Mouse (Mus musculus) forebrain, postnatal 0 days (tissue): ENCODE measurements at regions not wholly inside any gene's neighbourhood (a gene's known extent, or its start where the extent isn't known, plus 50 kb on each side); places are given as distances from the start of the nearest gene placed in this dataset.

ENCODE experiments used
- ATAC-seq: fragments of 200-750 bp; cut with Nextera tagmentation; 2 replicates; pipeline ENCODE4 v1.8.0; 2017; ENCODE audit warnings: mild to moderate bottlenecking, moderate library complexity
- DNase-seq: peaks from one replicate; pipeline ENCODE4 v3.0.0-alpha.2; 2015
- H3K27ac ChIP-seq: fragments of 300-500 bp; sonication (generic); 2 replicates; pipeline ENCODE4 v1.5.1; 2014; ENCODE audit warnings: low read depth, mild to moderate bottlenecking, antibody characterized with exemption, low read length, moderate library complexity, mixed read lengths
- H3K27me3 ChIP-seq: fragments of 300-500 bp; sonication (generic); 2 replicates; pipeline ENCODE4 v1.6.1; 2014; ENCODE audit warnings: mild to moderate bottlenecking, low read length, mixed read lengths; ENCODE audit not compliant: insufficient read depth
- H3K36me3 ChIP-seq: fragments of 300-500 bp; sonication (generic); 2 replicates; pipeline ENCODE4 v1.6.1; 2014; ENCODE audit warnings: mild to moderate bottlenecking, moderate library complexity; ENCODE audit not compliant: insufficient read depth
- H3K4me1 ChIP-seq: fragments of 300-500 bp; sonication (generic); 2 replicates; pipeline ENCODE4 v1.6.1; 2014; ENCODE audit warnings: antibody characterized with exemption; ENCODE audit not compliant: insufficient read depth
- H3K4me2 ChIP-seq: fragments of 300-500 bp; sonication (generic); 2 replicates; pipeline ENCODE4 v1.6.1; 2014; ENCODE audit warnings: low read depth, mild to moderate bottlenecking, moderate library complexity
- H3K4me3 ChIP-seq: fragments of 300-500 bp; sonication (generic); 2 replicates; pipeline ENCODE4 v1.5.1; 2014; ENCODE audit warnings: low read depth, low read length, mixed read lengths
- H3K9ac ChIP-seq: fragments of 300-500 bp; sonication (generic); 2 replicates; pipeline ENCODE4 v1.6.1; 2014; ENCODE audit warnings: mild to moderate bottlenecking
- H3K9me3 ChIP-seq: fragments of 300-500 bp; sonication (generic); 2 replicates; pipeline ENCODE4 v1.6.1; 2016; ENCODE audit warnings: low read length
- CTCF ChIP-seq: sonication (generic); IDR thresholded peaks from 2 replicates; pipeline ENCODE4 v1.5.1; 2016; ENCODE audit warnings: antibody characterized with exemption, control low read depth, low read depth
- WGBS: fragments of 180-500 bp; shearing (Covaris S2); extraction: QIAGEN DNeasy Blood & Tissue Kit; methylation state at CpG from one replicate; pipeline ENCODE4 v1.1.7; 2014; 5-methylcytosine and 5-hydroxymethylcytosine counted together

- Histone ChIP-seq H3K4me2 (no peak overlapping the region), H3K27ac (no peak overlapping the region), H3K9me3 (no peaks in the 10 kb centered on the region), H3K4me3 (no peak overlapping the region), H3K36me3 (no peaks in the 10 kb centered on the region), H3K27me3 (no peaks in the 10 kb centered on the region), H3K9ac (no peak overlapping the region), H3K4me1 (no peaks in the 10 kb centered on the region)
- 95% methylated on average over 4 of the region's 4 CpGs for WGBS
- no peak for TF ChIP-seq CTCF
- no peak for ATAC-seq
- DNase-seq: no peak
These were observed 102.6 kb upstream of the Dyrk2 start for GRCm38 (mm10) chr10:118972626-118973025.

- Histone ChIP-seq H3K27ac (no peak overlapping the region), H3K9ac (no peak overlapping the region), H3K4me2 (no peak overlapping the region), H3K4me3 (no peak overlapping the region), H3K27me3 (no peaks in the 10 kb centered on the region), H3K4me1 (no peaks in the 10 kb centered on the region), H3K36me3 (no peaks in the 10 kb centered on the region), H3K9me3 (no peaks in the 10 kb centered on the region)
- peak; percentile 46 for DNase-seq
- ATAC-seq: peak; percentile 34; the same call in 1 of the 2 replicates
- no peak for TF ChIP-seq CTCF
- 28% methylated on average over 14 of the region's 14 CpGs for WGBS
These were observed 100.6 kb upstream of the Dyrk2 start for GRCm38 (mm10) chr10:118970457-118971175.

GRCm38 (mm10) chr10:118961713-118962181 is 91.7 kb upstream of the Dyrk2 start:
- Histone ChIP-seq H3K27ac (no peak overlapping the region), H3K4me3 (no peak overlapping the region), H3K9me3 (no peaks in the 10 kb centered on the region), H3K36me3 (no peaks in the 10 kb centered on the region), H3K4me2 (no peak overlapping the region), H3K9ac (no peak overlapping the region), H3K27me3 (no peaks in the 10 kb centered on the region), H3K4me1 (no peaks in the 10 kb centered on the region)
- ATAC-seq (peak; percentile 76), DNase-seq (peak; percentile 26)
- WGBS: 17% methylated on average over 7 of the region's 7 CpGs
- TF ChIP-seq CTCF: no peak

- DNase-seq (no peak), ATAC-seq (no peak)
- Histone ChIP-seq H3K9ac (no peak overlapping the region), H3K4me1 (no peaks in the 10 kb centered on the region), H3K4me2 (no peak overlapping the region), H3K9me3 (no peaks in the 10 kb centered on the region), H3K4me3 (no peak overlapping the region), H3K36me3 (no peaks in the 10 kb centered on the region), H3K27ac (no peak overlapping the region), H3K27me3 (no peaks in the 10 kb centered on the region)
- WGBS: 29% methylated on average over 6 of the region's 6 CpGs
- TF ChIP-seq CTCF: no peak
These were observed 90.1 kb upstream of the Dyrk2 start for GRCm38 (mm10) chr10:118960076-118960475.

- peak; percentile 39 for DNase-seq
- H3K27ac ChIP-seq: no peak overlapping the region
These were observed 89.6 kb upstream of the Dyrk2 start for GRCm38 (mm10) chr10:118959623-118960022.

GRCm38 (mm10) chr10:118956352-118956751 is 86.3 kb upstream of the Dyrk2 start:
- Histone ChIP-seq H3K4me3 (no peak overlapping the region), H3K9me3 (no peaks in the 10 kb centered on the region), H3K9ac (no peak overlapping the region), H3K27me3 (no peaks in the 10 kb centered on the region), H3K36me3 (no peaks in the 10 kb centered on the region), H3K27ac (0 out of 2 replicates have a peak overlapping the region, but pooled peaks have one; percentile 40), H3K4me2 (no peak overlapping the region), H3K4me1 (no peaks in the 10 kb centered on the region)
- ATAC-seq (peak; percentile 95), DNase-seq (peak; percentile 81)
- TF ChIP-seq CTCF: no peak
- WGBS: 38% methylated on average over 9 of the region's 9 CpGs

More at GRCm38 (mm10) chr10:118959623-118960022, 89.6 kb upstream of the Dyrk2 start:
- Histone ChIP-seq H3K36me3 (no peaks in the 10 kb centered on the region), H3K9ac (no peak overlapping the region), H3K27me3 (no peaks in the 10 kb centered on the region), H3K4me2 (no peak overlapping the region), H3K4me3 (no peak overlapping the region), H3K4me1 (no peaks in the 10 kb centered on the region), H3K9me3 (no peaks in the 10 kb centered on the region)
- peak; percentile 24; the same call in 1 of the 2 replicates for ATAC-seq
- 15% methylated on average over 8 of the region's 8 CpGs for WGBS
- TF ChIP-seq CTCF: no peak

GRCm38 (mm10) chr10:118953440-118953839 is 83.4 kb upstream of the Dyrk2 start:
- no peak overlapping the region for H3K27ac ChIP-seq
- H3K9ac ChIP-seq: no peak overlapping the region
- no peak for TF ChIP-seq CTCF
- H3K27me3 ChIP-seq: no peaks in the 10 kb centered on the region
- H3K4me1 ChIP-seq: no peaks in the 10 kb centered on the region
- H3K36me3 ChIP-seq: no peaks in the 10 kb centered on the region
- ATAC-seq: no peak
- H3K4me2 ChIP-seq: no peak overlapping the region
- DNase-seq: no peak
- H3K9me3 ChIP-seq: no peaks in the 10 kb centered on the region
- H3K4me3 ChIP-seq: no peak overlapping the region
- 86% methylated on average over 6 of the region's 6 CpGs for WGBS
